Mouse (Mus musculus) ES-E14 (cell line): ENCODE measurements around the gene Slc46a1. TPM values are rescaled to one million over a fixed set of nuclear protein-coding genes. Genes with fewer than 3 reads are reported as not detected.

Source experiments
- DNase-seq: peaks from one replicate; pipeline ENCODE4 v3.0.0-alpha.2; 2013; ENCODE audit warnings: low read depth, low spot score
- H3K27ac ChIP-seq: 2 replicates; pipeline ENCODE4 v1.5.1; 2012; ENCODE audit warnings: low read depth, mild to moderate bottlenecking, low read length, moderate library complexity, mixed read lengths; ENCODE audit not compliant: poor library complexity, insufficient read depth, severe bottlenecking
- H3K36me3 ChIP-seq: 2 replicates; pipeline ENCODE4 v1.6.1; 2012; ENCODE audit warnings: mild to moderate bottlenecking, low read length, moderate library complexity, mixed read lengths; ENCODE audit not compliant: control insufficient read depth, poor library complexity, insufficient read depth, severe bottlenecking
- H3K4me1 ChIP-seq, 2 experiments: fragments of 150-350 bp in 1 of 2; sonication (generic) in 1 of 2; 2 replicates each; pipeline ENCODE4 v1.6.1; 2012; ENCODE audit warnings: low read length in 2 of 2, mild to moderate bottlenecking in 1 of 2, mixed read lengths in 1 of 2; ENCODE audit not compliant: control insufficient read depth in 2 of 2, insufficient read depth in 2 of 2, poor library complexity in 1 of 2
- H3K4me3 ChIP-seq, 2 experiments: fragments of 150-350 bp in 1 of 2; sonication (generic) in 1 of 2; 2 replicates each; pipeline ENCODE4 v1.5.1; 2012; ENCODE audit warnings: low read length in 2 of 2, low read depth in 1 of 2, mild to moderate bottlenecking in 1 of 2, mixed read lengths in 1 of 2; ENCODE audit not compliant: insufficient read depth in 1 of 2, poor library complexity in 1 of 2, severe bottlenecking in 1 of 2
- H3K9ac ChIP-seq: 2 replicates; pipeline ENCODE4 v1.6.1; 2012; ENCODE audit warnings: low read depth, mild to moderate bottlenecking, low read length, mixed read lengths; ENCODE audit not compliant: poor library complexity, insufficient read depth, severe bottlenecking
- H3K9me3 ChIP-seq: fragments of 150-350 bp; sonication (generic); 2 replicates; pipeline ENCODE4 v1.6.1; 2012; ENCODE audit warnings: low read depth, mild to moderate bottlenecking, low read length; ENCODE audit not compliant: control insufficient read depth, insufficient read depth
- CHD2 ChIP-seq: IDR thresholded peaks from 2 replicates; pipeline ENCODE4 v1.6.1; 2014; ENCODE audit warnings: mild to moderate bottlenecking, low read depth, low read length, inconsistent platforms
- HCFC1 ChIP-seq: IDR thresholded peaks from 2 replicates; pipeline ENCODE4 v1.6.1; 2012; ENCODE audit warnings: low read length, inconsistent platforms, borderline replicate concordance; ENCODE audit not compliant: insufficient read depth
- MAFK ChIP-seq: IDR thresholded peaks from 2 replicates; pipeline ENCODE4 v1.6.1; 2014; ENCODE audit warnings: mild to moderate bottlenecking, low read depth, low read length, inconsistent platforms; ENCODE audit not compliant: insufficient read depth
- ZC3H11A ChIP-seq: IDR thresholded peaks from 2 replicates; pipeline ENCODE4 v1.6.1; 2012; ENCODE audit warnings: low read depth, mild to moderate bottlenecking, inconsistent platforms, low read length, borderline replicate concordance
- ZNF384 ChIP-seq: IDR thresholded peaks from 2 replicates; pipeline ENCODE4 v1.6.1; 2012; ENCODE audit warnings: low read depth, low read length, inconsistent platforms
- in situ Hi-C, 2 experiments: fragments of 600-800 bp; cut with MboI; formaldehyde crosslinking; loops; one replicate each; pipeline ENCODE4 v1.15.1; 2025; ENCODE audit warnings: low sequenced_read_pairs in 2 of 2, inconsistent platforms in 1 of 2; ENCODE audit not compliant: unreplicated experiment in 2 of 2
- total RNA-seq: library from RNA; depleted of rRNA; stranded (reverse); fragments of 300-350 nt; gene quantifications from 2 replicates; pipeline ENCODE4 v1.2.3, GENCODE M21; 2012

Slc46a1 gene
- total RNA-seq, 1 experiment: 21.4 TPM

DNA sequence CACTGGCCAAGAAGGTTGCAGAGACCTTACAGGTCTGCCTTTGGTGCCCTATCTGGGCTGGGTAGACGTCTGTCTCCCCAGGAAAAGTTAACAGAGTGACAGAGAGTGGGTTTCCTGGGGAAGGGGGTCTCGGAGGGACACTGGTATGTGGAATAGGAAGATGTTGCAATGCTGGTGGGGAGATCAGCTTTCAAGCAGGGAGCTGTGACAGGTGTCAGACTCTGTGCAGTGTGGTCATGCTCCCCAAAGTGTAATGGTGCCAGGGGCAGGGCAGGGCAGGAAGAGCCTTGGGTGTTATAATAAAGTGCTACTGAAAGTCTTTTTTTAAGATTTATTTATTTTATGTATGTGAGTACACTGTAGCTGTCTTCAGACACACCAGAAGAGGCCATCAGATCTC, 15.2 kb upstream of the Slc46a1 start:
- Histone ChIP-seq H3K27ac (no peak overlapping the region), H3K9me3 (no peaks in the 10 kb centered on the region), H3K9ac (no peak overlapping the region), H3K4me3 (no peak overlapping the region), H3K36me3 (no peaks in the 10 kb centered on the region), H3K4me1 (peaks cover 0 to 7% of the 10 kb centered on the region in 2 experiments; a peak in 3 of 4 replicates)
- TF ChIP-seq ZNF384: no peak
- no peak for TF ChIP-seq MAFK
- TF ChIP-seq CHD2: no peak
- TF ChIP-seq ZC3H11A: no peak
- TF ChIP-seq HCFC1: no peak
- in situ Hi-C loops: no loop called here
- no peak for DNase-seq

DNA sequence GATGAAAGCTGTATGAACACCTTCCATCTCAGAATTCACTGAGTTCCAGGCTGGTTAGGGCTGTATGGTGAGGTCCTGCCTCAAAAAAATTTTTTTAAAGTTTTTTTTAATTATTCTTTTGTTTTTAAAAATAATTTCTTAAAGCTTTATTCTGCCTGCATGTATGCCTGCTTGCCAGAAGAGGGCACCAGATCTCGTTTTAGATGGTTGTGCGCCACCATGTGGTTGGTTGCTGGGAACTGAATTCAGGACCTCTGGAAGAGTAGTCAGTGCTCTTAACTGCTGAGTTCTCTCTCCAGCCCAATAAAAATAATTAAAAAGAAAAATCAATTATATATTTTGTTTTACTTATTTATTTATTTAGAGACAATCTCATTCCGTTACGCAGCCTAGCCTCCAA, 11.8 kb upstream of the Slc46a1 start:
- H3K36me3 ChIP-seq: no peaks in the 10 kb centered on the region
- no peaks in the 10 kb centered on the region for H3K9me3 ChIP-seq
- in situ Hi-C loops: no loop called here
- H3K27ac ChIP-seq: no peak overlapping the region
- DNase-seq: peak; percentile 63
- H3K4me3 ChIP-seq: peak overlapping the region; percentile 37 to 61
- peaks cover 0 to 3% of the 10 kb centered on the region in 2 experiments; a peak in 1 of 4 replicates for H3K4me1 ChIP-seq
- H3K9ac ChIP-seq: no peak overlapping the region
- TF ChIP-seq CHD2 (no peak), ZNF384 (peak; percentile 82), HCFC1 (0 out of 2 replicates have a peak, but pooled peaks have one; percentile 42), ZC3H11A (no peak)

DNA sequence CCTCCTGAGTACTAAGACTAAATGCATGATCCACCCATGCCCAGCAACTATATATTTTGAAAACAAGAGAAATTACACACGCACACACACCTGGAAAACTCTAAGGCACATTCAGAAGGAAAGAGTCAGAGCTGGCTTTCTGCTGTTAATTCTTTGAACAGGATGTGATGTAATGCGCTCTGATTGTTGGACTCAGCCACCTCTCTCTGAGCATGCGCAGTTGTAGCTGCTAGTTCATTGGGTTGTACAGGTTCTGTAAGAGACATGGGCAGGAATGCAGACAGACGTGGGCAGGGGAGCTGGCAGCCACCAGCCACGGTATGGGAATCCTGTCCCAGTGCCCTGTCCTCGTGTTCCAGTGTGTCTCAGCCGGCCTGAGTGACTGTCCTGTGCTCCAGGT, 11.2 kb upstream of the Slc46a1 start:
- no peak for DNase-seq
- Histone ChIP-seq H3K27ac (no peak overlapping the region; the same call in 1 of the 2 replicates), H3K9ac (peak overlapping the region; percentile 45; the same call in 1 of the 2 replicates), H3K4me1 (peaks cover 0 to 3% of the 10 kb centered on the region in 2 experiments; a peak in 1 of 4 replicates), H3K9me3 (no peaks in the 10 kb centered on the region), H3K4me3 (peak overlapping the region; percentile 37 to 61), H3K36me3 (no peaks in the 10 kb centered on the region)
- in situ Hi-C loops: no loop called here
- TF ChIP-seq ZNF384: no peak
- no peak for TF ChIP-seq HCFC1
- no peak for TF ChIP-seq CHD2
- no peak for TF ChIP-seq MAFK
- no peak for TF ChIP-seq ZC3H11A

DNA sequence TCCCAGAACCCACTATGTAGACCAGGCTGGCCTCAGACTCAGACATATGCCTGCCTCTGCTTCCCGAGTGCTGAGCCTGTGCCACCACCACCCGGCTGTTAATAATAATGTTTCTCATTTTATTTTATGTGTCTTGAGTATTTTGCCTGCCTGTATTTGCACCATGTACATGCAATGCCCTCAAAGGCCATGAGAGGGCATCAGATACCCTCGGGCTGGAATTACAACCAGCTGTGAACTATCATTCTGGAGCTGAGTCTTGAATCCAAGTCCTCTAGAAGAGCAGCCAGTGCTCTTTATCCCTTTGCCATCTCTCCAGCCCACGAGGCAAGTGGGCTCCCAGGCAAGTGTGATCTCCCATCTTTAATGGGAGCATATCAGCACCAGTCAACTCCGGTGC, 10.2 kb upstream of the Slc46a1 start:
- no peak overlapping the region for H3K27ac ChIP-seq
- no peak for TF ChIP-seq CHD2
- no peak for TF ChIP-seq ZNF384
- no peak for TF ChIP-seq HCFC1
- no peak for TF ChIP-seq ZC3H11A
- no peak for TF ChIP-seq MAFK
- peak; percentile 47 for DNase-seq
- H3K9me3 ChIP-seq: no peaks in the 10 kb centered on the region
- H3K4me1 ChIP-seq: peaks cover 0 to 3% of the 10 kb centered on the region in 2 experiments; a peak in 1 of 4 replicates
- H3K4me3 ChIP-seq: no peak overlapping the region
- in situ Hi-C loops: no loop called here
- H3K36me3 ChIP-seq: no peaks in the 10 kb centered on the region
- no peak overlapping the region for H3K9ac ChIP-seq

DNA sequence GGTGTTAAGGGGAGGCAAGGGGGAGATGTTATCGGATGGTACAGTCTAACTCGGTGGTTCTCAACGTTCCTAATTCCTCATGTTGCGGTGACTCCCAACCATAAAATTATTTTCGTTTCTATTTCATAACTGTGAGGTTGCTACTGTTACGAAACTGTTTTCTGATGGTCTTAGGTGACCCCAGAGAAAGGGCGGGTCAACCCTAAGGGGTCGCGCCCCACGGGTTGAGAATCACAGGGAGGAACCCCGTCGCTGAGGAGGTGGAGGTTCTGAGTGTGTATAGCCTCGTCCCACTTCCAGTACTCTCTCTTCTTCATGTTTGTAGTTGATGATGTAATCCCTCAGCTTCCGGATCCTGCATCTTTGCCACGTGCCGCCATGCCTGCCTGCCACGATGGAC, 6.8 kb upstream of the Slc46a1 start:
- H3K4me1 ChIP-seq: peaks cover 0 to 10% of the 10 kb centered on the region in 2 experiments; a peak in 2 of 4 replicates
- no peak for DNase-seq
- H3K9me3 ChIP-seq: no peaks in the 10 kb centered on the region
- TF ChIP-seq CHD2: 0 out of 2 replicates have a peak, but pooled peaks have one; percentile 23
- TF ChIP-seq MAFK: no peak
- H3K9ac ChIP-seq: no peak overlapping the region
- in situ Hi-C loops: no loop called here
- no peak overlapping the region for H3K27ac ChIP-seq
- no peaks in the 10 kb centered on the region for H3K36me3 ChIP-seq
- H3K4me3 ChIP-seq: no peak overlapping the region
